Mouse (Mus musculus) granulocyte monocyte progenitor cell, adult 5-6 weeks (primary cell): ENCODE data around the gene Sh3pxd2a. TPM values are rescaled to one million over a fixed set of nuclear protein-coding genes. Genes with fewer than 3 reads are reported as not detected.

ENCODE experiments used
- ATAC-seq: replicated peaks from 2 replicates; pipeline ENCODE4 v1.8.0; 2016; ENCODE audit warnings: mild to moderate bottlenecking, moderate TSS enrichment, inconsistent platforms; ENCODE audit not compliant: poor library complexity, severe bottlenecking
- total RNA-seq, 2 experiments: library from RNA; stranded (forward) in 1 of 2; stranded (reverse) in 1 of 2; fragments of 200-712, 200-1000 nt in 1 of 2; fragments of >200 nt in 1 of 2; fragmentation: Nextera tagmentation in 1 of 2; gene quantifications; 2 replicates each; pipeline ENCODE4 v1.2.3; 2014 to 2017

Gene Sh3pxd2a
- total RNA-seq, 2 experiments from 2014 or later = 1.2 to 1.9 TPM

DNA sequence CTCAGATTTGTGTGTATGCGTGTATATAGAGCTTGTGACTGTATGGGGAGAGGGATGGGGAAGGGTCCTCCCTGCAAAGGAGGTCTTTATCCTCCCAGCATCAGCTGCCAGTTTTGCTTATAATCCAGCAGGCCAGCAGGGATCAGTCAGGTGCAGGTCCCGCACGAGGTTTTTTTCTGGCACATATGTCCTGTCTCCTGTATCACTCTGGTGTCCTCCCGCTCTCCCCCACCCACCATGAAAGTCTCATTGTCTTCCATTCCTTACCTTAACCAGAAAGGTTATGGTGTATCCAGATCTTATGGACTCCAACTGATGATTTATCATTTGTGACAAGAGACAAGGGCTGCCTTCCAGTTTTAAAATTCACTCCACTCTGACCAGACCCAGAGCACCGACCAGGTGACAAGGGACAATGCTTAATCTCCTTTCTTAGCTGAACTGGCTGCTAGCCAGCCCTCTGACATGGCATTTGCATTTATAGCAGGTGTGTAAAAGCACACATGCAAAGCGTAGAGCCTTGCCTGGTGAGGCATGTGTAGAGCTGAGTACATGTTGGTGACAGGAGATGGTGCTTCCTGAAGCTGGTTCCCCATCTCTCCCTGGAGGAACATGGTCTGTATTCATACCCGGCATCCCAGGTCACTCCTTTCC is 242.6 kb downstream of the Sh3pxd2a start:
- no peak for ATAC-seq

- ATAC-seq = no peak
These were observed 243.2 kb downstream of the Sh3pxd2a start for GRCm38 (mm10) chr19:47221006-47221405.

DNA sequence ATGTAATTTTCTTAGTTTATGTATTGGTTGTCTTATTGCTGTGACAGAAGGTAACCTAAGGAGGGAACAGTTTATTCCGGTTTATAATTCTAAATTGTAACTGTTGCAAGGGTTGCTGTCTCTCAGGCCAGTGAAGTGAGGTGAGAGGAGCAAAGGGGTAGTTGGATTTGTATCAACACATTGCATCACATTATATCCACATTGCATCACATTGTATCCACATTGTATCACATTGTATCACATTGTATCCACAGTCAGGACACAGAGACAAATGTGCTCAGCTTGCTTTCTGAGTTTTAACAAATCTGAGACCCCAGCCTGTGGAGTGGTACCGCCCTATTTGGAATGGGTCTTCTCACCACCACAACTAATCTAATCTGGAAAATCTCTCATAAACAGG is 244.0 kb downstream of the Sh3pxd2a start:
- peak; percentile 58 for ATAC-seq

GRCm38 (mm10) chr19:47219622-47220021 is 244.6 kb downstream of the Sh3pxd2a start:
- 0 out of 2 replicates have a peak, but pooled peaks have one; percentile 34 for ATAC-seq

GRCm38 (mm10) chr19:47216766-47217165 is 247.4 kb downstream of the Sh3pxd2a start:
- no peak for ATAC-seq

DNA sequence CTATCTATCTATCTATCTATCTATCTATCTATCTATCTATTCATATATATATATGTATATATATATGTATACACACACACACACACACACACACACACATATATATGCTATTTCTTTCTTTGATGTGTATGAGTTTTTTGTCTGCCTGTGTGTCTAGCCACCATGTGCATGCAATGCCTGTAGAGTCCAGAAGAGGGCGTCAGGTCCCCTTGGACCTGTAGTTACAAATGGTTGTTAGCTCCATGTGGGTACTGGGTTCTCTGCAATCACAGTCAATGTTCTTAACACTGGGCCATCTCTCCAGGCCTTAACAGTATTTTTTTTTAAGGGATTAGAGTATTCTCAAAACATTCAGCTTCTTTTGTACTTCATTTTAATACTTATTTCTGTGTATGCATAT is 250.7 kb downstream of the Sh3pxd2a start:
- no peak for ATAC-seq

DNA sequence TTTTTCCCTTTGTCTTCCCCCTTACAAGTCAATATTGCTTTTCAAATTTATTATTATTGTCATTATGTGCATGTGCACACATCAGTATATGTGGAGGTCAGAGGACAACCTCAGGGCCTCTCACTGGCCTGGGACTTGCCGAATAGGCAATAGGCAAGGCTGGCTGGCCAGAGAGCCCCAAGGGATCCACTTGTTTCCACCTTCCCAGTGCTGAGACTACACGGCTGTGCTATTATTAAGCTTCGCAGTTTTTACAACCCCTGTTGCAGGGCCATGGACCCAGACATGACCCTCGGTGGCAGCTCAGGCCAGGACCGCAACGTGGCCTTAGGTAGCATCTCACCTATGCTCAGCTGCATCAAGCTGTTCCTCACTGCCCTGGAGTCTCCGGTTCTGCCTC is 251.8 kb downstream of the Sh3pxd2a start:
- ATAC-seq = no peak

- no peak for ATAC-seq
These were observed 252.4 kb downstream of the Sh3pxd2a start for GRCm38 (mm10) chr19:47211609-47212312.

- no peak for ATAC-seq
These were observed 253.8 kb downstream of the Sh3pxd2a start for GRCm38 (mm10) chr19:47210432-47210831.

Other genes with a start within 250 kb of the Sh3pxd2a start
- gene Stn1, start 73.1 kb upstream of the Sh3pxd2a start, total RNA-seq (2014; fragmentation: Nextera tagmentation) = 2.6 and 5.5 TPM in 2 replicates
- 5.5 and 7.1 TPM in 2 replicates for gene Stn1, start 73.1 kb upstream of the Sh3pxd2a start, total RNA-seq (2017)
- gene Slk, start 115.3 kb upstream of the Sh3pxd2a start, total RNA-seq (2014; fragmentation: Nextera tagmentation) = 98.3 and 101 TPM in 2 replicates
- gene Slk, start 115.3 kb upstream of the Sh3pxd2a start, total RNA-seq (2017) = 158 and 172 TPM in 2 replicates
- not detected in 2 replicates for gene Col17a1, start 227.7 kb upstream of the Sh3pxd2a start, total RNA-seq (2014; fragmentation: Nextera tagmentation)
- 0.22 TPM in 1 of 2 replicates, not detected in the other for gene Col17a1, start 227.7 kb upstream of the Sh3pxd2a start, total RNA-seq (2017)